9 mouse cellular contexts compared by ENCODE assay signal in the genomic region with DNA sequence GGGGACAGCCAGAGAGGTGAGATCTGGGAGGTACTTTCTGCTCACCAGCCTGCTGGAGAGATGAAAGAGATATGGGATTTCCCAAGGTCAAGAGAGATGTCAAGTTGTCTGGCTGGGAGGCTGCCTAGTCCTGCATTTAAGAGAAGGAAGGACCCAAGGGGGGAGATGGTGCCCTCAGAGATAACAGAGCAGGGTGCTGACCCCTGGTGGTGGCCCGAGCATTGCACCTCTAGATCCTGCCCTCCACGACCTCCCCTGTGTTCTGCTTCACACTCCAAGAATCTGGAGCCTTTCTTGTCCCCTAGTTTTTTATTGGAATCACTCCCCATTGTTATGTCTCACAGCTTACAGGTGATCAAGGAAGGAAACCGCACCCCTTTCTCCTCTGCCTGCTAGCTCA. TPM values are rescaled to one million over a fixed set of nuclear protein-coding genes. Genes with fewer than 3 reads are reported as not detected.
DNase-seq lines count a peak whose midpoint lies in the region; ATAC-seq and TF ChIP-seq lines count a peak whose summit lies in the region.
"Had no signal": no experiment of that assay in that cellular context is flagged by ENCODE, and none has a peak within 500 bp of the region (broad histone marks: within the 10 kb centered on the region; RNA-seq: fewer than 3 reads in every experiment).

No protein-coding gene starts in this region.

- no peak overlapping the region for H3K4me2 ChIP-seq in hindbrain, embryonic 14.5 days (replicated peaks)
- H3K4me2 ChIP-seq: neural tube, embryonic 12.5 days had no signal

- no peak for TF ChIP-seq POLR2A in bone marrow, adult 2 months (IDR thresholded peaks at IDR 0.05; ENCODE audit: borderline replicate concordance, control insufficient read depth, low read depth, low read length)
- no peak for TF ChIP-seq POLR2A in lung, adult 2 months (IDR thresholded peaks at IDR 0.05; ENCODE audit: borderline replicate concordance, extremely low read depth, low read depth, low read length)

- H3K9ac ChIP-seq in hindbrain, embryonic 14.5 days, result no peak overlapping the region

- intact Hi-C loops in left cerebral cortex, adult 2 months (cut with DNase I), result loop anchor here (1.0 kb wide), 1 partner anchor 13 kb away; the partner anchor contains the start of gene Grasp

- no peaks in the 10 kb centered on the region for H3K9me3 ChIP-seq in hindbrain, embryonic 14.5 days (ENCODE audit: control insufficient read depth, low read length)
- H3K9me3 ChIP-seq: neural tube, embryonic 12.5 days had no signal

- ATAC-seq in hindbrain, embryonic 14.5 days (ENCODE audit: low FRiP score), result no peak

- WGBS in bone marrow, adult 2 months, result 11% methylated on average over 3 of the region's 3 CpGs
- WGBS in lung, adult 2 months, result 7% methylated on average over 3 of the region's 3 CpGs
- 5% methylated on average over 3 of the region's 3 CpGs for WGBS in hindbrain, embryonic 14.5 days

- no peaks in the 10 kb centered on the region for H3K27me3 ChIP-seq in splenic B cell, adult 2 months (ENCODE audit: control insufficient read depth, insufficient read depth, low read length, poor library complexity, severe bottlenecking)
- H3K27me3 ChIP-seq in hindbrain, embryonic 14.5 days (ENCODE audit: control insufficient read depth, insufficient read depth, low read length), result no peaks in the 10 kb centered on the region; the same call in 1 of the 2 replicates

- peak; percentile 56 to 60 for DNase-seq in left cerebral cortex, adult 2 months (ENCODE audit: extremely low spot score in 1 of 2, low spot score in 2 of 2)
- DNase-seq in left cerebral cortex, adult 8-10 months (ENCODE audit: low spot score in 2 of 2), result no peak
- peak; percentile 84 for DNase-seq in ES-CJ7 (ENCODE audit: low read depth, low spot score)
- peak; percentile 61 for DNase-seq in gastrocnemius, postnatal 25 days
- DNase-seq in lung, adult 2 months, result peak; percentile 81
- peak; percentile 86 for DNase-seq in splenic B cell, adult 2 months (ENCODE audit: low read depth, low spot score)
- no peak for DNase-seq in hindbrain, embryonic 14.5 days (ENCODE audit: low spot score)

- no peak overlapping the region for H3K4me3 ChIP-seq in left cerebral cortex, adult 2 months
- no peak overlapping the region for H3K4me3 ChIP-seq in bone marrow, adult 2 months (replicated peaks; ENCODE audit: control insufficient read depth, low read depth, low read length)
- H3K4me3 ChIP-seq in lung, adult 2 months (replicated peaks; ENCODE audit: extremely low read depth, low read depth, low read length), result no peak overlapping the region
- H3K4me3 ChIP-seq in hindbrain, embryonic 14.5 days (replicated peaks; ENCODE audit: low read length), result no peak overlapping the region
- H3K4me3 ChIP-seq: neural tube, embryonic 12.5 days had no signal

- TF ChIP-seq CTCF in left cerebral cortex, adult 2 months (IDR thresholded peaks at IDR 0.05), result peak; percentile 77
- peak; percentile 85 for TF ChIP-seq CTCF in bone marrow, adult 2 months (IDR thresholded peaks at IDR 0.05; ENCODE audit: control insufficient read depth, insufficient read depth, low read length)
- peak; percentile 88 for TF ChIP-seq CTCF in lung, adult 2 months (IDR thresholded peaks at IDR 0.05; ENCODE audit: insufficient read depth, low read length)

- no peaks in the 10 kb centered on the region for H3K36me3 ChIP-seq in splenic B cell, adult 2 months (ENCODE audit: control insufficient read depth, insufficient read depth, low read length, poor library complexity, severe bottlenecking)
- no peaks in the 10 kb centered on the region for H3K36me3 ChIP-seq in hindbrain, embryonic 14.5 days (replicated peaks; ENCODE audit: control insufficient read depth, insufficient read depth)
- H3K36me3 ChIP-seq: neural tube, embryonic 12.5 days had no signal

- peaks cover 1% of the 10 kb centered on the region for H3K4me1 ChIP-seq in bone marrow, adult 2 months (ENCODE audit: control insufficient read depth, insufficient read depth, low read length)
- peaks cover 24% of the 10 kb centered on the region for H3K4me1 ChIP-seq in lung, adult 2 months (ENCODE audit: control insufficient read depth, insufficient read depth, low read length)
- 0 out of 2 replicates have a peak, but pooled peaks cover 9% of the 10 kb centered on the region for H3K4me1 ChIP-seq in hindbrain, embryonic 14.5 days (replicated peaks; ENCODE audit: control insufficient read depth, insufficient read depth, low read length)

- peak overlapping the region; percentile 96 for H3K27ac ChIP-seq in left cerebral cortex, adult 2 months
- no peak overlapping the region for H3K27ac ChIP-seq in bone marrow, adult 2 months (ENCODE audit: control insufficient read depth, insufficient read depth, low read depth, low read length, poor library complexity)
- no peak overlapping the region for H3K27ac ChIP-seq in hindbrain, embryonic 14.5 days
- H3K27ac ChIP-seq: neural tube, embryonic 12.5 days had no signal

RNA-seq across cellular contexts. Expression of gene Grasp, which starts 12.9 kb away (rescaled TPM):
- total RNA-seq in left cerebral cortex, adult 2 months (2021), result 100 to 1,000 TPM in 1 of 2 experiments, 10 to 100 TPM in 1; 89.7 to 107 TPM
- total RNA-seq in left cerebral cortex, adult 8-10 months (2022), result 10 to 100 TPM; 56.3 to 63.9 (median 62.1) TPM
- 2.5 and 2.6 TPM in 2 replicates for polyA plus RNA-seq in bone marrow, adult 2 months (2011; ENCODE audit: insufficient read depth, insufficient read length, low replicate concordance, missing spikeins)
- total RNA-seq in gastrocnemius, postnatal 25 days (2021), result 1 to 10 TPM; 4.3 to 5.7 TPM
- 36.6 and 58.8 TPM in 2 replicates for polyA plus RNA-seq in lung, adult 2 months (2012; rRNA removed)
- polyA plus RNA-seq in hindbrain, embryonic 14.5 days (2014; fragmentation: Nextera tagmentation; extraction: Ambion mirVana), result 1.6 and 2.5 TPM in 2 replicates

RNA-seq across cellular contexts. Expression of gene Nr4a1, which starts 17.2 kb away (rescaled TPM):
- total RNA-seq in left cerebral cortex, adult 2 months (2021), result 100 to 1,000 TPM; 155 to 210 TPM
- total RNA-seq in left cerebral cortex, adult 8-10 months (2022), result 100 to 1,000 TPM in 1 of 4 experiments, 10 to 100 TPM in 3; 36.3 to 102 (median 74.5) TPM
- polyA plus RNA-seq in bone marrow, adult 2 months (2011; ENCODE audit: insufficient read depth, insufficient read length, low replicate concordance, missing spikeins), result 9.1 and 10.0 TPM in 2 replicates
- total RNA-seq in gastrocnemius, postnatal 25 days (2021), result 10 to 100 TPM; 52.2 to 90.7 TPM
- 40.0 and 43.4 TPM in 2 replicates for polyA plus RNA-seq in lung, adult 2 months (2012; rRNA removed)
- 5.0 and 5.1 TPM in 2 replicates for polyA plus RNA-seq in hindbrain, embryonic 14.5 days (2014; fragmentation: Nextera tagmentation; extraction: Ambion mirVana)

RNA-seq across cellular contexts. Expression of gene Atg101, which starts 47.2 kb away (rescaled TPM):
- total RNA-seq in left cerebral cortex, adult 2 months (2021), result 10 to 100 TPM; 41.9 to 44.5 TPM
- total RNA-seq in left cerebral cortex, adult 8-10 months (2022), result 10 to 100 TPM; 35.9 to 39.3 (median 37.6) TPM
- 27.4 and 42.0 TPM in 2 replicates for polyA plus RNA-seq in bone marrow, adult 2 months (2011; ENCODE audit: insufficient read depth, insufficient read length, low replicate concordance, missing spikeins)
- total RNA-seq in gastrocnemius, postnatal 25 days (2021), result 10 to 100 TPM; 22.3 to 31.3 TPM
- 36.1 and 38.6 TPM in 2 replicates for polyA plus RNA-seq in lung, adult 2 months (2012; rRNA removed)
- 65.4 and 66.3 TPM in 2 replicates for polyA plus RNA-seq in hindbrain, embryonic 14.5 days (2014; fragmentation: Nextera tagmentation; extraction: Ambion mirVana)

RNA-seq across cellular contexts. Expression of gene 6030408B16Rik, which starts 56.1 kb away (rescaled TPM):
- total RNA-seq in left cerebral cortex, adult 2 months (2021), result under 1 TPM; 0.30 to 0.41 TPM
- total RNA-seq in left cerebral cortex, adult 8-10 months (2022), result under 1 TPM in 3 of 4 experiments, not detected in 1; 0.18 to 0.91 (median 0.84) TPM
- 0.50 and 1.4 TPM in 2 replicates for polyA plus RNA-seq in bone marrow, adult 2 months (2011; ENCODE audit: insufficient read depth, insufficient read length, low replicate concordance, missing spikeins)
- total RNA-seq in gastrocnemius, postnatal 25 days (2021), result under 1 TPM; 0.31 to 0.32 TPM
- 35.1 and 39.4 TPM in 2 replicates for polyA plus RNA-seq in lung, adult 2 months (2012; rRNA removed)
- polyA plus RNA-seq in hindbrain, embryonic 14.5 days (2014; fragmentation: Nextera tagmentation; extraction: Ambion mirVana), result 0.23 and 0.37 TPM in 2 replicates

Comparison
In these comparisons a context has a peak if more than half of its experiments do, and no peak if none do; other contexts are left out.
1. DNase-seq: peak in left cerebral cortex, adult 2 months (2 of 2), ES-CJ7 (single experiment), gastrocnemius, postnatal 25 days (single experiment), lung, adult 2 months (single experiment) and splenic B cell, adult 2 months (single experiment); none in left cerebral cortex, adult 8-10 months (0 of 2) and hindbrain, embryonic 14.5 days (single experiment).
2. RNA of gene Grasp, which starts 12.9 kb away (total RNA-seq): 89.7 to 107 TPM in left cerebral cortex, adult 2 months and 56.3 to 63.9 TPM in left cerebral cortex, adult 8-10 months; 4.3 to 5.7 TPM in gastrocnemius, postnatal 25 days; every median in the first group is over 4 times any median in the second.
3. Peak in every context shown above with its lines, with median percentiles within 50 percentile points of each other: CTCF ChIP-seq.